Mouse (Mus musculus) spleen, embryonic (tissue): ENCODE measurements around the gene Slc25a42.
"Not testable (repeated sequence)": the region's sequence is repeated elsewhere in the genome, so short reads cannot be mapped to it uniquely, and the experiment has no call there.

Source experiments
- CTCF ChIA-PET: fragments of 350-600 bp; sonication (Branson Sonifier 250); formaldehyde crosslinking; loops from one replicate; lab custom pipeline; 2022; lab: Charles Lee

The Slc25a42 gene

DNA sequence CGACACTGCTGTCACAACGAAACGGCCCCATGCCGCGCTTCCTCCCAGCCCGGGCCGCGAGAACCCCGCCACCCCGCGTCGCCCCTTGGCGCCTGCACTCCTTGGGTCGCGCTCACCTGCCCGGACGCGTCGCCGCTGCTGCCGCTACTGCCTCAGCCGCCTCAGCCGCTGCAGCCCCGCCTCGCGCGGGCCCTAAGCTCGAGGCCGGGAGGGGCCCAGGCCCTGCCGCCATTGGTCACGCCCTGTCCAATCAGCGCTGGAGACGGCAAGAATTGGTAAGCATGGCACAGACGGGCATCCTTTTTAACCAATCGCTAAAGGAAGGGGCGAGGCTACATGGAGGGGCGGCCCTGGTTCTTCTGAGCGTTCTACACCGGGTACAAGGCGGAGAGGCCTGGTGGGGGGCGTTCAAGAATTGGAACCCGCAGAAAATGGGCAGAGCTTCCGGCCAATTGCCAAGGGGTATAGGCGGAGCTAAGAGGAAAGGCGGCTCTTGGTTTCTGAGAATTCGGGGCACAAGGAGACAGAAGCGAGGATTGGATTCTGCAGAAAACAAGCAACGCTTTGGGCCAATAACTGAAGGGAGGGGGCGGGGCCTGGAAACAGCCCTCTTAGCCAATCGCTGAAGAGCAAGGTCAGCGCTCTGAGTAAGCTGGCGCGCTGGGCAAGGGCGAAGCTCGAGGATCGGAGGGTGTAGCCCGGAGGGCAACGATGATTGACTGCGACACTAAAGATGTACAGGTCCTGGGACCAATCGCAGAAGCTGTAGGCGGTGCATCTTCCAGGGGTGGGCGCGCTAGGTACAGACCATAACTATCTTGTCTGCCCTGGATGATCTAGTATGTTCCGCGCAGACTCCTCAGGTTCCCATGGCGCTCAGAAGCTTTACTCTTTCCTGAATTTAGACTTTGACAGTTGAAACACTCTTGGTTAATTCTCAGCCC, at the start of gene Slc25a42:
Slc25a42 (minus strand) TSS at position 194 of the 944 bp plus-strand sequence.
- CTCF ChIA-PET = no interaction called here

DNA sequence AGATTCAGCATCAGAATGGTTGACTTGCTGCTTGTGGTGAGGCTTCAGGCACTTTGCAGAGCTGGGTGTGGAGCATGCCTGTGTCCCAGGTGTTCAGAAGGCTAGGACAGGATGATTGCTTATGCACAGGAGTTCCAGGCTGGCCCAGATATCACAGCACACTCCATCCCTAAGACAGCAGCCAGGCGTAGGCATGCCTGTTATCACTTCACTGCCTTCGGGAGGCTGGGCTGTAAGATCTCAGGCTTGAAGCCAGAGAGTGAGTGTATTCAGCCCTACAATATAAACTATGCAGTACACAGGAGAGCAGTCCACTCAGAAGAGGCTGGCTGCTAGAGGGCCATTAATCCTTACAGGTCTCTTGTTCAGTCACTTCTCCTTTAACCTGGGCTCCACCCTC, 46.9 kb upstream of the Slc25a42 start:
- CTCF ChIA-PET = no interaction called here

DNA sequence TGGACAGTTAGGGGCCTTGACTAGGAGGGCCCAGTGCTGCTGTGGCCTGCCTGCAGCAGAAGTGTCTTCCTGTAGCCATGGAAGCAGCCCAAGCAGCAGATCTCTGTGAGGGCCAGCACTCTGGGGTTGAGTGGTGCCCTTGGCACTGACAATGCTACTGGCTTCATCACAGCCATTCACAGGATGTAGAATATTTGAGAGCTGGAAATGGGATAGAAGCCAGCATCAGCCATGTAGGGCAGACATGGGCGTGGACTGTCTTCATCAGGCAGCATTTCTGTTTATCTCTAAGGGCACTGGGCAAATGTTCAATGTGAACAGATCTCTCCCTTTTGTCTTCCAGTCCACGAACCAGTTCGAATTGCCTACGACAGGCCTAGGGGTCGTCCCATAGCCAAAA, 46.5 kb upstream of the Slc25a42 start:
- CTCF ChIA-PET = no interaction called here

DNA sequence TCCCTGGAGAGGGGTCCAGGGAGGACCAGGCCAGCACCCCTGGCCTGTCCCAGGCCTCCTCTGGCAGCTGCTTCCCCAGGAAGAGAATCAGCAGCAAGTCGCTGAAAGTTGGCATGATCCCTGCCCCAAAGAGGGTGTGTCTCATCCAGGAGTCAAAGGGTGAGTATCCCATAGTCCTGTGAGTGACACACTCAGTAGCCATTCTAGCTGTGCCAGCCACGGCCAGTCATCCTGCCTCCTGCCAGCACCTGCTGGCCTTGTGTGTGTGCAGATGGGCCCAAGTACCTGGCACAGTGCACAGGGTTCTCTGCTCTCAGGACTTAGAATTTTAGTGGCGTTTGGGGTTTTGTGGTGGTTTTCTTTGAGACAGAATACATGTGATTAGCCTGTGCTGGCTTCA, 45.4 kb upstream of the Slc25a42 start:
- CTCF ChIA-PET = no interaction called here

DNA sequence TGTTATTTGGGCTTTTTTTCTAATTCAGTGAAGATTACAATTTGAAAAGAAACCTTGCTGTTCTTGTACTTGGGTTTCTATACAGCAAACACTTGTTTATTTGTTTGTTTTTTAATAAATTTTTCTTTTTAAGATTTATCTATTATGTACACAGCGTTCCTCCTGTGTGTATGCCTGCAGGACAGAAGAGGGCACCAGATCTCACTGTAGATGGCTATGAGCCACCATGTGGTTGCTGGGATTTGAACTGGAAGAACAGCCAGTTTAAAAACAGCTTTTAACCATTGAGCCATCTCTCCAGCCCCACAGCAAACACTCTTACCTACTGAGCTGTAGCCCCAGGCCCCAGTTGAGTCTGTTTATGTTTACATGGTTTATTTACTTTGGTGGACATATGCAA, 42.5 kb upstream of the Slc25a42 start:
- CTCF ChIA-PET = no interaction called here

DNA sequence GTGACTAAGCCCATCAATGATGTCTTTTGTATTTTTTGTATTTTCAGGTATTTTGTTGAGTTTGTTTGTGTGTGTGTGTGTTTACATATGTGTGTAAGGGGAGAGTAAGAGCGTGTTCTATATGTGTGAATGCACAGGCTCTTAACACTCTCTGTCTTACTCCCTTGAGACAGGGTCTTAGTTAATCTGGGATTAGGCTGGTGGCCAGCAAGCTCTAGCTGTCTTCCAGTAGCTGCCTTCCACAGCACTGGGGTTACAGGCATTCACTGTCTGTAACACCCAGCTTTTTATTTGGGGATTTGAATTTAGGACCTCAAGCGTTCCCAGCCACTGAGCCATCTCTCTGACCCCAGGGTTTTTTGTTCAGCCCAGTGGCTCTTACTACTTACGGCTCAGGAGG, 35.7 kb upstream of the Slc25a42 start:
- CTCF ChIA-PET = no interaction called here

DNA sequence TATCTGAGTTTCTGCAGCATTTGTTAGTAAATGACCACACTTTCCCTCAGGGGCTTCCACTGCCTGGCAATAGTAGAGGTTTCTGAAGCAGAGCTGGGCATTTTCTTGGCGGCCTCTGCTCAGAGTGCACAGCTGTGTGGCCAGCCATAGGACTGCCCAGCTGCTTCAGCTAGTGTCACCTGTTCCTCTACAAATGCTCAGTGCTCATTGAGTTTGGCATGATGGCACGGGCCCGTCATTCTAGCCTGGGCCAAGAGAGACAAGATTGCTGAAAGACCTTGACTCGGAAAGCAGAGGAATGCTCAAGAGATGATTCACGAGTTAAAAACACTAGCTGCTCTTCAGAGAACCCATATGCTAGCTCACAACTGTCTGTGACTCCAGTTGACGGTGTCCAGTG, 34.5 kb upstream of the Slc25a42 start:
- CTCF ChIA-PET = interaction anchor here (0.7 kb wide), 1 partner anchor 860 kb away, joined by 8 read pairs; no protein-coding TSS in a partner anchor

DNA sequence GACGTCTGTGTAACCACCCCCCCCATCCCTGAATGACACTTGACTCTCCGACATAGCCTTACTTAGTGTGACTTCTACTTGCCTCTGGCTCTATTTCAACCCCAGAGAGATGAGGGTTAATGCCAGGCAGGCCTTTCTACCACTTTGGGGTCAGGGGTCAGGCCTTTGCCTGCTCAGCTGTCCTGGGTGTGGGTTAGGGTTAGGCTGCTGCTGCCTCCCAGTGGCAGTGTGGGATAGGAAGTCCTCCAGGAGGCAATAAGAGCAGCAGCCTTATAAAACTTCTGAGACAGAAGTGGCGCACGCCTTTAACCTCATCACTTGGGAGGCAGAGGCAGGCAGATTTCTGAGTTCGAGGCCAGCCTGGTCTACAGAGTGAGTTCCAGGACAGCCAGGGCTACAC, 28.5 kb upstream of the Slc25a42 start:
- CTCF ChIA-PET = interaction anchor here (0.7 kb wide), 2 partner anchors 53 to 379 kb away, joined by 3 to 4 read pairs; no protein-coding TSS in a partner anchor

DNA sequence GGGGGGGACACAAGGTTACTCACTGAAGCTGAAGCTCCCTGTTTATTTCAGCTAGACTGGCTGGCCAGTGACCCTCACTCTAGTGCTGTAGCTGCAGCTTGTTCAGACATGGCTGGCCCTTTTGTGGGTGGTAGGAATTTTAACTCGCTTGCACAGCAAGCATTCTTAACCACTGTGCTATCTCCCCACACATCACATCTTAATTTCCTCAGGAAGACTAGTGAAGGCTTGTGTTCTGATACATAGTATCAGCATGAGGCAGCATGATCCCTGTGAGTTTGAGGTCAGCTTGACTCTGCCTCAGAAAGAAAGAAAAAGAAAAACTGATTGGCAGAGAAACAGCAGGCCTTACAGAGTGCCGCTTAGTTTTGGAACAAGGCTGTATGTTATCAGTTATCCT, 25.7 kb upstream of the Slc25a42 start:
- CTCF ChIA-PET = no interaction called here

DNA sequence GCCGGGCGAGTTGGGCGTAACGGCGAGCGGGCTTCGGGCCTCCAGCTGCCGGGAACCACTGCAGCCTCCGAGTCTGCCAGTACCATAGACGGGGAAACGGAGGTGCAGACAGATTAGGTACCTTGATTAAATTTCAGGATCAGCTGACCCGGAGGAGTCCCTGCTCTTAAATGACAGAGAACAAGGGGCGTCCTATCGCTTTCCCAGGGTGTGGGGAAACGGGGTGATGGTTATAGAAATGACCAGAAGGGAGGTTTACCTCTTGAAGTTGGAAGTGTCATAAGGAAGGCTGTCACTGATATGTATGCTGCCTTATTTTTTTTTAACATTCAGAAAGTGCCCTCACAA, 22.6 kb upstream of the Slc25a42 start:
- CTCF ChIA-PET = no interaction called here

DNA sequence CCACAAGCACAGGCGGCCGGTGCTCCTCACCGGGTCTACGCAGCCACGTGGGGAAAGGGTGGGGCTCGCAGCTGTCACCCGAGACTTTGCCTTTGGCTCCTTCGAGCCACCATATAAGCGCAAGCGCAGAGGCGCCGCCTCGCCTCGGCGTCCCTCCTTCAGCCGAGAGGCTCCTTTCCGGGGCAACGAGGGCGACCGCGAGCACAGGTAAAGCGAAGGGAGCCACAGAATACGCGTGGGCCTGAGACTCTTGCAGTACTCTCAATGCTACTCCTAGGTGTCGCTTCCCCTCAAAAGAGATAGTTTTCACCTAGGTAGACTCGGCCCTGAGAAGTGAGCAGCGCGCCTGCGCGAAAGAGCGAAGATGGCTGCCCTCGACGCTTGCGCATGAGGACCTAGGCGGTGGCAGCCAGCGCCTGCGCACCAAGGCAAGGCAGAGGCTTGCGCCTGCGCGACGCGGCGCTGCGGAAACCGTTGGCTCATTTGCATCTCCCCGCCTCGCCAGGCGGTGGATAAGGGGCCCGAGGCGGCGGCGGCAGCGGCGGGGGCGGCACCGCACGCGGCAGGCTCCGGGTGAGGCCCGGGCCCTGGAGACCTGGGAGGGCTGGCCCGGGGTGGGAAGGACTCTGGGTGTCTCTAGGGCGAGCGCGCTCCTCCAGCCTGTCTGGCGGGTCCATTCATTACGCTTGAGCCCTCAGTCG, 22.1 kb upstream of the Slc25a42 start, which contains the start of the genes Sugp2 and Armc6:
Sugp2 (plus strand) TSS at position 147 of the 701 bp plus-strand sequence.
Armc6 (minus strand) TSS at position 387 of the 701 bp plus-strand sequence.
- CTCF ChIA-PET = no interaction called here

DNA sequence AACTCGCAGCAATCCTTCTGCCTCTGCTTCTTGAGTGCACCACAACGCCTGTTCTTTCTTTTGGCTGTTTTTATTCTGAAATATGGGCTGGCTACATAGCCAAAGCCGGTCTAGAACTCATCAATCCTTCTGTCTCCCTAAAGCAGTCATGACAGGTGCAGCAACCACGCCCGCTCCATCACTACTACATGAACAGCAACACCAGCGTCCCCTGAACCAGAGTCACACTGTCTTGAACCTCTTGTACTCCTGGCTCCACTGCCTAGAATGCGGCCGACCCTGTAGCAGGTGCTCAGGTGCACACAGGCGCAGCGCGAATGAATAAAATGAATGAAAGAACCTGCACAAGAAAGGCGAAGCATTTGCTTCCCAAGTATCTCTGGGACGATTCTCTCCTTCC, 21.5 kb upstream of the Slc25a42 start:
- CTCF ChIA-PET = no interaction called here

DNA sequence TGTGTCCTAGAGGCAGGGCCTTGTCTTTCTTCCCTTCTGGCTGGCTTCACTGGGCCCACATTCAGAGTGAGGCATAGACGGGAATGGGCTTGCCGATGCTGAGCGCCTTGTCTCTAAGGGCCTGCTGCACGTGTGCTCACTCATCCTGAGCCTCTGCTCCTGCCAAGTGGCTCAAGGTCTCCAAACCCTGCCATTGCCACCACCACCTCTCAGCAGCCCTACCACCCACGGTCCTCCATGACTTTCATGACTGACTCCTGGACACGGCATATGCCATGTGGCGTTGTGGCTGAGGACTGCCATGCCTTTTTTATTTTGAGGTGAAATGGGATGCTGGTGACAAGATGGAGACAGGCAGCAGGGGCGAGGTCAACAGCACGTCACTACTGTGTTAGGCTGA, 18.7 kb upstream of the Slc25a42 start:
- CTCF ChIA-PET = no interaction called here

DNA sequence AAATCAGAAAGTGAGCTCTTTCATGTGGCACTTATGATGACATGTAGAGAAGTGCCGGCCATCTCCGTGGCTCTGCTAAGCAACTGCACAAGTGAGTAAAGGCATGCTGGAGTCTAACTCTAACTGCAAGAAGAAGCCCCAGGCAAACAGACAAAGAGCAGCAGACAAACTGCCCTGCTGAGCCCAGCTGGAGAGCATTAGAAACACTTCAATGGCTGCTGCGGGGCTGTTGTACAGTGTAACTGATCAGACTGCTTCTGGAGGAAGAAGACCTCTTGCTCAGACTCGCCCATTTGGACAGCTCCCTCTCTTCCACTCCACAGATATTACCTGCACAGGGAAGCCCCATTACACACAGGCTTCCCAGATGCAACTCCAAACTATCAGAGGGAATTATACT, 15.9 kb upstream of the Slc25a42 start:
- CTCF ChIA-PET = no interaction called here

DNA sequence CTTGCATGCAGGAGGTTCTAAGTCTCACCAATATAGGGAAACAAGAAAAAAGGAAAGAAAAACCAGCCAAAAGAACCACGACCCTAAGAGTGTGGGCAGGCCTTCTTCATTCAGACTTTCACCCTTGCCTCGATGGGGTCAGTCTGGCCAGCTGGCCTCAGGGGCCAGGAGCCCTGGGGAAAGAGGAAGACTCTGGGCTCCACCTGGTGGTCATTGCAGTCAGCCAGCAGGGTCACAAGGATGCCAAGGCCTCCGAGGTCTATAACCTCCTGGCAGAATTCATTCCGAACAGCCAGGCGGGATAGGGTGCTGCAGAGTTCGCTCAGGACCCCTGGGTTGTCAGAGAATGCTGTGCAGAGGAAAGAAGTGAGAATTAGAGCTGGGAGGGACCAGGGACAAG, 11.2 kb upstream of the Slc25a42 start:
- CTCF ChIA-PET = no interaction called here

DNA sequence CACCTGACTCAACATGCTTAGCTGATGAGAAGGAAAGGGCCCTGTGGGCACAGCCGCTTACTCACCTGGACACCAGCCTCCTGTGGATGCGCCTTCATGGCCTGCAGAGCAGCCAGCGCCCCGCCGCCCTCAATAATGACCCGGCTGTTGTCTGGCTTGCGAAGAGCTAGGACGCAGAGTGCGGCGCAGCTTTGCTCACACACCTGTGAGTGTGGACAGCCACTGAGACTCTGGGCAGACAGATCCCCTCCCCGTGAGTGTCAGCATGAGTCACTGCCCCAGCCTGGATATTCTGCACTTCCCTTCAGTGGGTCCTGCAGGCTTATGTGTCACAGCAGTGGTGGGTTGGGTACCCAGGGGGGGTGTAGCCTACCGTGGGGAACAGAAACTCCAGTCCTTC, 9.9 kb upstream of the Slc25a42 start:
- CTCF ChIA-PET = no interaction called here

DNA sequence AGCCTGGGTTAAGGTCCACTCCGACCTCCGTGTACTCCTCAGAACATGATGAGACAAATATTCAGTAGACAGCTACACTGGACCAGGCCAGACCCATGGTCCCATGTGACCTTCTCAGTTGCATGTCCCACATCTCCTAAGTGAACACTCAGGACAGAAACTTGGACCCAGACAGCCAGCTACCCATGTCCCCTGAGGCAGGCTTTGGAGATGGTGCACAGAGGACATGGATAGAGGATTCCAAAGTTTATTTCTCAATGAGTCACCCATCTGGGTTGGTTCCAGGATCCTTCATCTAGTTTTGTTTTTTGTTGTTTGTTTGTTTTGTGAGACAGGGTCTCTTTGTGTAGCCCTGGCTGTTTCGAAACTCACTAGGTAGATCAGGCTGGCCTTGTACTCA, 8.8 kb upstream of the Slc25a42 start:
- CTCF ChIA-PET = no interaction called here

DNA sequence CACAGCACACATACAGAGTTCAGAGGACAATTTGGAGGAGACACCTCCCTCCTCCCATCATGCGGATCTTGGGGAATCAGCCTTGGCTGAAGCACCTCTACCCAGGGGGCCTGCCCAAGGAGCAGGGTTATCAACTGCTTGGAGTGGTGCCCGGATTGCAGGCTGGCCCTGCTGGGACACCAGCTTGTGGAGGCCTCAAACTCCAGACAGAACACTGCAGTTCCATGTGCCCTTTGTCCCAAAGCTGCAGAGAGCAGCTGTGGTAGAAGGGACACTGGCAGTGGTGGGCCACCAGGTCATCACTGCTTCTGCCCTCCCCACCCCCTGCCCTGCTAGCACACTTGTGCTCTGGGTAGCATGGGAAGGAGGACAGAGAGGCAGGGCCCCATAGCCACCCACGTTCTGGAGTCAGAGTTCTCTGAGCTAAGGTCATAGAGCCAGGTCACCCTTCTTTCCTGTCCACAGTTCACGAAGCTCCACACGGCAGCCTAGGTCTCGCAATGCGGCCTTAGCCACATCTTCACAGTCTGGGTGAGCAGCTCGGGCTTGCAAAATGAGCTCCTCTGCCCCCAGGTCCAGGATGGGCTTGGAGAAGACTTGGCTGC, 8.2 kb upstream of the Slc25a42 start:
- CTCF ChIA-PET = interaction anchor here (0.5 kb wide), 1 partner anchor 552 kb away, joined by 3 read pairs; no protein-coding TSS in a partner anchor

DNA sequence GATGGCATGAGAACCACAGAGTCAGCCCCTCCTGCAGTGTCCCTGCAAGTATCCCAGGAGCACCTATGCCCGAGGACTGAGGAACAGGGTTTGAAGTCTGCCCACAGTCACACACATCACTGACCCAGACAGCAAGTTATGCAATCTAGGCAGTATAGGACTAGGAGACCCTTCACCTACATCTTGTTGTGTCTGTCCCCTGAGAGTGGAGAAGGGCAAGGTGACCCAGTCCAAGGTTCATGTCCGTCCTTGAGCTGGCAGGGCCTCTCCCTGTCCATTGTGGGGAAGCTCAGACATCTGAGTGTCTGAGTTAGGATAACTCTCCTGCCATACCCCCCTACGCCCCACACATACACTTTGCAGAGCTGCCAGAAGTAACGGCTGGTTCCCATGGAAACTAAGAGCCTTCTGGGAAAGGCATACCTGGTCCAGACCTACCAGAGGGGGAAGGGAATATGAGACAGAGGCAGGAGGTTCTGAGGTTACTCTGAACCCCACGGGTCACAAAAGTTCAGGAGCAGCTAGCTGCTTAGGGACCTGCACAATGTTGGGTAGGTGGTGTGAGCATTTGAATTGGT, 7.1 kb upstream of the Slc25a42 start:
- CTCF ChIA-PET = no interaction called here

DNA sequence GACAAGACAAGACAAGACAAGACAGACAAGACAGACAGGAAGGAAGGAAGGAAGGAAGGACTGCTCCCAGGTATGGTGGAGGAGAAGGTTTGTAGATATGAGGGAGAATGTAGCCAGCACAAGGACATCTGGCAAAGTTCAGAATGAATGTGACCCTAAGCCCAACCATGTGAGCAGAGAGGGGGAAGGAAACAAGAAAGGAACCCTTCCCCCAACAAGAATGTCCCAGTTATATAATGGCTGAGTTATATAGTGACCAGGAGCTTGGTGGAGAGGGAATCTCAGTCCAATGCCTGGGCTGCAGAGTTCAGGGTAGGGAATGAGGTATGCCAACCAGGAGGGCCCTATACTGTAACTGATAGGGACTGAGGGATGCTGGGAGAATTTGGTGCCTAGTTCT, 5.3 kb upstream of the Slc25a42 start:
- CTCF ChIA-PET = no interaction called here

DNA sequence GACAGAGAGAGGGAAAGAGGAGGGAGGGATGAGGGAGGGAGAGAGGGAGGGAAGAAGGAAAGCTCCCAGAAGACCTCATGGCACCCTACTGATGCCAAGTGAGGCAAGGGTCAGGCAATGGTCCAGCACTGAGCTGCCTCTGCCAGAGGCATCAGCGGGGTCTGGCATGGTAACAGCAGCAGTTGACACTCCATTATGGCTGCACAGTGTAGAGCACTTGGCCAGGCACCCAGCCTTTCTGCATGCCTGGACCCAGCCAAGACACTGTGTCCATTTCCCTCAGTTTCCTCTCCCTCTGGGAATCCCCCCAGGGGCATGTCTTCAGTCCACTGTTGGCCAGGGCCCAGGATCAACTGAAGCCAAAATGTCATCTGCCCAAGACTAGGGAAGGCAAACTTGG, 4.5 kb upstream of the Slc25a42 start:
- CTCF ChIA-PET = no interaction called here

DNA sequence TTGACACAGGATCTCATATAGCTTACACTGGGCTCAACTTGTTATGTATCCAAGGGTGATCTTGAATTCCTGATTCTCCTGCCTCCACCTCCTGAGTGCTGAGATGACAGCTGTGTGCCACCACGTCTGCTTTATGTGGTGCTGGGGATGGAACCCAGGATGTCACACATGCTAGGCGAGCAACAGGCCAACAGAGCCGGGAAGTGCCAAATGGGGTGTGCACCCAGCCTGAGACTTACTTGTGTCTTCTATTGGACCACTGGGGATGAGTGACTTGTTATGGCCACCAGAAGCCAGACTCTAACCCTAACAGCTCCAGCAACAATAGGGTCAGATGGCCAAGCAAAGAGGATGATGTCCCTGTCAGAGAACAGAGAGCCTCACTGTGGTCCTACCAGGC, 4.1 kb upstream of the Slc25a42 start:
- CTCF ChIA-PET = not testable (repeated sequence)
